Mouse (Mus musculus): ENCODE data around the gene Dmrt3. TPM values are rescaled to one million over a fixed set of nuclear protein-coding genes. Genes with fewer than 3 reads are reported as not detected.

The Dmrt3 gene
- total RNA-seq, 1 experiment from 2014 or later, result not detected

GRCm38 (mm10) chr19:25669593-25670248 is 59.6 kb downstream of the Dmrt3 start:
- ATAC-seq (replicated peaks in 1 of 2; ENCODE audit: insufficient read depth in 1 of 2, low FRiP score in 2 of 2, low TSS enrichment in 1 of 2, low read depth in 1 of 2, poor library complexity in 2 of 2, severe bottlenecking in 2 of 2), result no peak

GRCm38 (mm10) chr19:25670571-25671285 is 60.6 kb downstream of the Dmrt3 start:
- no peak for ATAC-seq (replicated peaks in 1 of 2; ENCODE audit: insufficient read depth in 1 of 2, low FRiP score in 2 of 2, low TSS enrichment in 1 of 2, low read depth in 1 of 2, poor library complexity in 2 of 2, severe bottlenecking in 2 of 2)

GRCm38 (mm10) chr19:25671681-25672080 is 61.6 kb downstream of the Dmrt3 start:
- ATAC-seq (replicated peaks in 1 of 2; ENCODE audit: insufficient read depth in 1 of 2, low FRiP score in 2 of 2, low TSS enrichment in 1 of 2, low read depth in 1 of 2, poor library complexity in 2 of 2, severe bottlenecking in 2 of 2), result no peak

- ATAC-seq (replicated peaks in 1 of 2; ENCODE audit: insufficient read depth in 1 of 2, low FRiP score in 2 of 2, low TSS enrichment in 1 of 2, low read depth in 1 of 2, poor library complexity in 2 of 2, severe bottlenecking in 2 of 2), result peak; percentile 84 to 86
Observed at GRCm38 (mm10) chr19:25672101-25672950, 62.2 kb downstream of the Dmrt3 start, which contains the start of gene Dmrt2. TSS of gene Dmrt2 (plus strand) at chr19:25672411.

Other genes with a start within 250 kb of the Dmrt3 start
- gene Dmrt1, start 104.7 kb upstream of the Dmrt3 start, total RNA-seq (2017), result not detected in 2 replicates
- not detected in 2 replicates for gene Dmrt2, start 62.1 kb downstream of the Dmrt3 start, total RNA-seq (2017)

Data from hematopoietic stem cell, adult 5-6 weeks (primary cell).